Mouse (Mus musculus) embryonic facial prominence, embryonic 11.5 days (tissue): ENCODE results near the gene Vps26a. TPM values are rescaled to one million over a fixed set of nuclear protein-coding genes. Genes with fewer than 3 reads are reported as not detected.

Experiments
- ATAC-seq: fragments of 200-750 bp; cut with Nextera tagmentation; replicated peaks from 2 replicates; pipeline ENCODE4 v1.8.0; 2017; ENCODE audit warnings: low read depth; ENCODE audit not compliant: insufficient number of reproducible peaks, low FRiP score, low TSS enrichment
- DNase-seq: peaks from one replicate; pipeline ENCODE4 v3.0.0-alpha.2; 2015; ENCODE audit warnings: low spot score
- H3K27ac ChIP-seq: fragments of 300-500 bp; sonication (generic); replicated peaks from 2 replicates; pipeline ENCODE4 v1.5.1; 2014; ENCODE audit warnings: mild to moderate bottlenecking, low read depth, low read length, control low read depth
- H3K27me3 ChIP-seq: fragments of 300-500 bp; sonication (generic); 2 replicates; pipeline ENCODE4 v1.6.1; 2014; ENCODE audit warnings: mild to moderate bottlenecking, low read length, moderate library complexity, mixed read lengths; ENCODE audit not compliant: control insufficient read depth, insufficient read depth
- H3K36me3 ChIP-seq: fragments of 300-500 bp; sonication (generic); replicated peaks from 2 replicates; pipeline ENCODE4 v1.6.1; 2014; ENCODE audit warnings: low read depth, mild to moderate bottlenecking, low read length, moderate library complexity, mixed read lengths; ENCODE audit not compliant: control insufficient read depth, insufficient read depth
- H3K4me1 ChIP-seq: fragments of 300-500 bp; sonication (generic); 2 replicates; pipeline ENCODE4 v1.6.1; 2014; ENCODE audit warnings: low read length, mixed read lengths; ENCODE audit not compliant: control insufficient read depth, insufficient read depth
- H3K4me2 ChIP-seq: fragments of 300-500 bp; sonication (generic); 2 replicates; pipeline ENCODE4 v1.6.1; 2014; ENCODE audit warnings: low read depth, mild to moderate bottlenecking, control low read depth, low read length, moderate library complexity
- H3K4me3 ChIP-seq: fragments of 300-500 bp; sonication (generic); 2 replicates; pipeline ENCODE4 v1.5.1; 2014; ENCODE audit warnings: low read depth, low read length, control low read depth
- H3K9ac ChIP-seq: fragments of 300-500 bp; sonication (generic); replicated peaks from 2 replicates; pipeline ENCODE4 v1.6.1; 2014; ENCODE audit warnings: mild to moderate bottlenecking, control low read depth, low read length
- H3K9me3 ChIP-seq: fragments of 300-500 bp; sonication (generic); replicated peaks from 2 replicates; pipeline ENCODE4 v1.6.1; 2016; ENCODE audit warnings: mild to moderate bottlenecking, low read length, inconsistent platforms, mixed read lengths; ENCODE audit not compliant: control insufficient read depth
- WGBS: fragments of 180-500 bp; shearing (Covaris S2); extraction: QIAGEN DNeasy Blood & Tissue Kit; methylation state at CpG from one replicate; pipeline ENCODE4 v1.1.7; 2014; 5-methylcytosine and 5-hydroxymethylcytosine counted together
- polyA plus RNA-seq: library from polyadenylated mRNA; unstranded; fragments of >200 nt; fragmentation: Nextera tagmentation; extraction: Ambion mirVana; gene quantifications from 2 replicates; pipeline ENCODE4 v1.2.1, GENCODE M21; 2014

Vps26a gene
- polyA plus RNA-seq, result 95.0 and 101 TPM in 2 replicates

DNA sequence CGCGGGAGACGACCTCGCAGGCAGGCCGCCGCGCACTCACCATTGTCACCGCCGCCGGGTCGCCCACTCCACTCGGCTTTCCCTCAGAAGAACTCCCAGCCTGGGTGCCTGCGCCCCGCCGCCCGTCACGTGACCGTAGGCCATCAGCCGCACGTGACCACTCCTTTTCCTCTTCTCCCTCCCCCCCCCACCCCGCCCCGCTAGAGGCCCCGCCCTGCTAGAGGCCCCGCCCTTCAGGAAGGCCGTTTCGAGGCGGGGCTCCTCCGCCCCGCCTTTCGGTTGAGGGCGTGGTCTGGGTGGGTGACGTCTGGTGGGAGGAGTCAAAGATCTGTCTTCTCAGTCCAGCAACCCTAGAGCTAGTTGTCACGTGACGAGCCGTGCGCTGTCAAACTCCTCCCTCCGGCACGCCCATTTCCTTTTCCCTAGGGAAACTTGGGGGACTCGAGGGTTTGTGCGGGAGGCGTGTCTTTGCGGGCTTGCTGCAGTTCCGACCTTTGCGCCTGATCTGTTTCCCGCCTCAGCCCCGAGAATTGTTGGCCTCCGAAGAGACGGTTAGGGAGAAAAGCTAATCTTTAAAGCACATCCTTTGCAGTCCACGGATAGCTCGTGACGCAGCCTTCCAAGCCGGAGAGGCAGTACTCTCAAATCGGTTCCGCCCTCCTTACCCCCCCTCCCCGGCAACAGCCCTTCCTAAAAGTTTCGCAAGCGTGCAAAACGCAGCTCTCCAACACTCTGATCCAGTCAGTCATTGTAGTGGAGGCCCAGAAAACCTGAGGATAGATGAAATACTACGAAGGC is at the start of gene Vps26a:
Gene Vps26a, minus strand, starts transcription at position 188 of the 798 bp plus-strand sequence.
- WGBS, result under 1% methylated on average over 53 of the region's 59 CpGs
- peak within 1 kb of the TSS; percentile 47; the same call in 1 of the 2 replicates for H3K27ac ChIP-seq

DNA sequence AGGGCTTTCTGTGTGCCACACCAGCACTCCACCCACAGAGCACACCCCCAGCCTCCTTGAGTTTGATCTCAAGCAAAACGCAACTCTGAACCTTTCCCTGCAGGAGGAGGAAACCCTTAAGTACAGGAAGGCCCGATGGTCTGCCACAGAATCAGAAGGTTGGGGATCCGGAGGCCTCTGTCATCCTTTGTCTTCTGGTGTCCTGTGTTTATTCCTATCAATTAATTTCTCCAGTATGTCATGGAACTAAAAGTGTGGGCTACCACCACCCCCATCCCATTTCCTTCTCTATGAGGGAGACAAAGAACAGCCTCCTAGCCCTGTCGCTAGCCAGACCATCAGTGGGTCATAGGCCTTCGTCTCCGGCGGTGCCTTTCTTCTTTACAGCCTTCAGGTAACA is 47.9 kb upstream of the Vps26a start:
- WGBS, result 84% methylated on average over 7 of the region's 7 CpGs
- no peak for DNase-seq
- Histone ChIP-seq H3K4me3 (no peak overlapping the region), H3K27me3 (no peaks in the 10 kb centered on the region), H3K27ac (no peak overlapping the region), H3K36me3 (no peaks in the 10 kb centered on the region), H3K4me1 (no peaks in the 10 kb centered on the region), H3K9ac (no peak overlapping the region), H3K4me2 (no peak overlapping the region), H3K9me3 (no peaks in the 10 kb centered on the region)
- no peak for ATAC-seq

More for the DNA sequence above, at the start of gene Vps26a:
- Histone ChIP-seq H3K9ac (peak within 1 kb of the TSS; percentile 78), H3K9me3 (no peaks in the 10 kb centered on the region), H3K4me2 (peak within 1 kb of the TSS; percentile 62), H3K27me3 (no peaks in the 10 kb centered on the region), H3K4me3 (peak within 1 kb of the TSS; percentile 97), H3K4me1 (peaks cover 2% of the 10 kb centered on the region; the same call in 1 of the 2 replicates), H3K36me3 (no peaks in the 10 kb centered on the region)
- ATAC-seq (peak; percentile 85), DNase-seq (peak; percentile 100)

DNA sequence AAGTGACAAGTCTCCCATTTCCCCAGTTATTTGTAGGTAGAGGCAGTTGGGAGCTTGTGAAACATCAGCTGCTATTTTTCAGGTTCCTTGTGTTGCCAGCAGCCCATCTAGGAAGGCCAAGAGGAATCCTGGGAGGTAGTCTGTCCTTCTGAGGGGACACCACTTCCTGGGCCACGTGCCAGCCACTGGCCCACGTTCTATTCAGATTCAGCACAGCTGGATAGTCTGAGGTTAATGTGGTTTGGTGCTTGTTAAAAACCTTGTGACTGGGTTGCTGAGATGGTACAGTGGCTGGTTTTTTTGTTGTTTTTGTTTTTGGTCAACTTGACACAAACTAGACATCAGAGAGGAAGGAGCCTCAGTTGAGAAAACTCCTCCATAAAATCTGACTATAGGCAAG is 46.2 kb upstream of the Vps26a start:
- WGBS, result 60% methylated on average over 2 of the region's 2 CpGs
- no peaks in the 10 kb centered on the region for H3K27me3 ChIP-seq
- DNase-seq, result no peak

DNA sequence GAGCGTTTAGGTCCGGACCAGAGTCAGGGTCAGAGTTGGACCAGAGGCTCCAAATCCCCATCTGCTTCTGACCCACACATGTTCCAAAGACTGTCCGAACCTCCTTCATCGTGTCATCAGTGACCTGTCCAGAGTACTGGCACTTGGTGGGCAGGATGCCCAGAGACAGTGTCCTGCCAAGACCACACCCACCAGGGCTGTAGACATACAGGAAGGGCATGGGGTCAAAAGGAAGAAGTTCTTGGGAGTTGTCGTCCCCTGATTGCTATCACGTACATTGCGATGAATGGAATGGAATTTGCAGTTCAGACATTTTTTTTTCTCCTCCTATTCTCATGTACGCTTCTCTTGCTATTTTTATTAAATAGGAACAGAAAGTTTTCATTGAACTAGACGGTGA is 43.6 kb upstream of the Vps26a start:
- no peak for ATAC-seq
- 81% methylated on average over 9 of the region's 9 CpGs for WGBS
- H3K27me3 ChIP-seq, result no peaks in the 10 kb centered on the region

More for the DNA sequence above, 46.2 kb upstream of the Vps26a start:
- Histone ChIP-seq H3K9ac (no peak overlapping the region), H3K9me3 (no peaks in the 10 kb centered on the region), H3K36me3 (no peaks in the 10 kb centered on the region), H3K4me2 (no peak overlapping the region), H3K4me1 (no peaks in the 10 kb centered on the region), H3K27ac (no peak overlapping the region), H3K4me3 (no peak overlapping the region)
- ATAC-seq, result no peak

DNA sequence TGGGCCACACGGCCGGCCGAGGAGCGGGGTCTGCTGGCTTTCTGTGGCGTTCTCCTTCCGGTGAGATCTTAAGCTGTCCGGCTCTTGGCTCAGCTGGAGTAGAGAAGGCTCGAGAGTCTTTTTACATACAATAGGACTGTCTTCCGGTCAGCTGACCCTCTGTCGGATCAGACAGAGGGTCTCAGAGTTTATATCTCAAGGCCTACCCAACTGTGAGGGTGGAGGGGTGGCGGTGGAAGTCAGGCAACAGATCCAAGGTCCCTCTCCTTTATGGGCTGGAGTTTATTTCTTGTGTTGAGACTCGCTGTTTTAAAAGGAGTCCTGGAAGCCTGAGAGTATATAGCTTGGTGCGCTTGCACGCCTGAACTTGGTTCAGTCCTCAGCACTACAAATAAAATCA is 40.7 kb upstream of the Vps26a start, which contains the start of gene Srgn:
Gene Srgn, minus strand, starts transcription at position 101 of the 400 bp plus-strand sequence.
- no peak within 1 kb of the TSS for H3K27ac ChIP-seq
- ATAC-seq (no peak), DNase-seq (no peak)
- H3K4me1 ChIP-seq, result no peaks in the 10 kb centered on the region
- H3K4me2 ChIP-seq, result no peak within 1 kb of the TSS
- H3K9ac ChIP-seq, result no peak within 1 kb of the TSS
- no peaks in the 10 kb centered on the region for H3K9me3 ChIP-seq
- 89% methylated on average over 14 of the region's 14 CpGs for WGBS
- no peaks in the 10 kb centered on the region for H3K36me3 ChIP-seq
- no peak within 1 kb of the TSS for H3K4me3 ChIP-seq
- H3K27me3 ChIP-seq, result no peaks in the 10 kb centered on the region

More for the DNA sequence above, 43.6 kb upstream of the Vps26a start:
- no peaks in the 10 kb centered on the region for H3K36me3 ChIP-seq
- H3K4me3 ChIP-seq, result no peak overlapping the region
- no peak overlapping the region for H3K4me2 ChIP-seq
- no peak overlapping the region for H3K9ac ChIP-seq
- DNase-seq, result no peak
- no peaks in the 10 kb centered on the region for H3K9me3 ChIP-seq
- H3K4me1 ChIP-seq, result no peaks in the 10 kb centered on the region
- no peak overlapping the region for H3K27ac ChIP-seq

DNA sequence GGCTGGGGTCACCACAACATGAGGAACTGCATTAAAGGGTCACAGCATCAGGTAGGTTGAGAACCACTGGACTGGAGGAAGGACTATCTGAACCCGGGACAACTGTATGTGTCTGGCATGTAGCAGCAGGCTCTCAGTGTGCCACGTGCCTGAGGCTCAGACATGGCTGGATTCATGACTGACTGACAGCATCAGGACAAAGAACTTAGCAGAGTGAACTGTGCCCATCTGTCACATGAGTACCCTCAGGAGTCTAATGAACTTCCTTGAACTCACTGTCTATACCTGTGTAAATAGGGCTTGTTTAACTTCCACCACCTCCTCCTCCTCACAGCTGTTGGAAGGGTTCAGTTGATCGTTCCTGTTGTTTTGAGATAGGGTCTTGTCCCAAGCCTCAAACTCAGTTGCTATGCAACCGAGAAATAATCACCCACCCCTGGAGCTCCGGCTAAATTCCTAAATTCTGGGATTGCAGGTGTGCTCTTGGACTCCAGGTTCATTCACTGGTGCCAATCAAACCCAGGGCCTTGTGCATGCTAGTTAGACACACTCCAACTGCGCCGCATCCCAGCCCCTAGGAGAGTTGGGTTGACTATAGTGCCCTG is 35.8 kb upstream of the Vps26a start:
- no peaks in the 10 kb centered on the region for H3K36me3 ChIP-seq
- WGBS, result 81% methylated on average over 7 of the region's 7 CpGs
- H3K4me3 ChIP-seq, result no peak overlapping the region
- H3K27ac ChIP-seq, result no peak overlapping the region
- no peaks in the 10 kb centered on the region for H3K4me1 ChIP-seq
- no peaks in the 10 kb centered on the region for H3K27me3 ChIP-seq
- H3K4me2 ChIP-seq, result no peak overlapping the region
- H3K9me3 ChIP-seq, result no peaks in the 10 kb centered on the region
- ATAC-seq (no peak), DNase-seq (no peak)
- H3K9ac ChIP-seq, result no peak overlapping the region

DNA sequence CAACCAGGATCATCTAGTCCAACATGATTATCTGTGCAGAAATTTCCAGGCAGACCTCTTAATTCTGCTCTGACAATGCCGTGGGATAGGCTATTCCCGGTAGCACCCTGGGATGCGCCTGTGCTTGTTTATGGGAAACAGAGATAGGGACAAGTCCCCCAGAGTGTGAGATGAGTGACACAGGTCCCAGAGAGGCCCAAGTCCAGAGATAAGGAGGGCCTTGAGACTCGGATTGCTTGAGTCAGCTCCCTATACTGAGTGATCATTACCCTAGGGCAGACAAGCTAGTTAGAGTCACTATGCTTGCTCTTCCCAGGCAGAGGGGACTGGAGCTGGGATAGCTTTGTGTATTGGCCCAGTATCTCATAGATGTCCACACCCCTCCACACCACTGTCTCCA is 35.2 kb upstream of the Vps26a start:
- no peak overlapping the region for H3K4me3 ChIP-seq
- no peaks in the 10 kb centered on the region for H3K27me3 ChIP-seq
- no peak overlapping the region for H3K27ac ChIP-seq
- H3K9me3 ChIP-seq, result no peaks in the 10 kb centered on the region
- WGBS, result 79% methylated on average over 4 of the region's 4 CpGs
- no peak overlapping the region for H3K9ac ChIP-seq
- no peaks in the 10 kb centered on the region for H3K36me3 ChIP-seq
- H3K4me1 ChIP-seq, result no peaks in the 10 kb centered on the region
- ATAC-seq (no peak), DNase-seq (no peak)
- H3K4me2 ChIP-seq, result no peak overlapping the region

DNA sequence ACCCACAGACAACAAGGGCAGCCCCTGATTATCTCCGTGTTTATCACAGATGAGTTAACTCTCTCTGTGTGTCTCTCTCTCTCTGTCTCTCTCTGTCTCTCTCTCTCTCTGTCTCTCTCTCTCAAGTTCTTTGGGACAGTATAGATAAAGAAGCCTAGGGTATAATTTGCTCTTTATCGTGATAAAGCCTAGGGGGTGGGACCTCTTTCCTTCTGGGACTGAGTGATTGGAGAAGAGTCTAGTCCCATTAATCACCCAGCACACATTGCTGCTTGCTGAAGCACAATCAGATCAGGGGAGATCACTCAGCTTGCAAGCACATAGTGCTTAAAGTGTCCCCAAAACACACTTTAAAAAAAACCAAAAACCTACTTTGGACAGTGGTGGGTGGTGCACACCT is 34.3 kb upstream of the Vps26a start:
- ATAC-seq, result no peak

More for the DNA sequence above, 34.3 kb upstream of the Vps26a start:
- Histone ChIP-seq H3K9me3 (no peaks in the 10 kb centered on the region), H3K4me2 (no peak overlapping the region), H3K4me1 (no peaks in the 10 kb centered on the region), H3K27ac (no peak overlapping the region), H3K9ac (no peak overlapping the region), H3K4me3 (no peak overlapping the region), H3K27me3 (no peaks in the 10 kb centered on the region), H3K36me3 (no peaks in the 10 kb centered on the region)
- no peak for DNase-seq
- WGBS, result 69% methylated on average over 2 of the region's 2 CpGs
